Mouse (Mus musculus) kidney, embryonic 15.5 days (tissue): ENCODE results near the gene Nlrc3. TPM values are rescaled to one million over a fixed set of nuclear protein-coding genes. Genes with fewer than 3 reads are reported as not detected.
A peak's percentile ranks its signal among the peaks of the same experiment; 100 is the strongest.

Experiments used
- ATAC-seq: fragments of 200-750 bp; cut with Nextera tagmentation; replicated peaks from 2 replicates; pipeline ENCODE4 v1.8.0; 2017; ENCODE audit warnings: moderate TSS enrichment; ENCODE audit not compliant: low FRiP score
- H3K27ac ChIP-seq: fragments of 300-500 bp; sonication (generic); 2 replicates; pipeline ENCODE4 v1.5.1; 2015; ENCODE audit warnings: mild to moderate bottlenecking, inconsistent platforms
- H3K27me3 ChIP-seq: fragments of 300-500 bp; sonication (generic); 2 replicates; pipeline ENCODE4 v1.6.1; 2015; ENCODE audit warnings: inconsistent platforms
- H3K36me3 ChIP-seq: fragments of 300-500 bp; sonication (generic); 2 replicates; pipeline ENCODE4 v1.6.1; 2015; ENCODE audit warnings: inconsistent platforms
- H3K4me1 ChIP-seq: fragments of 300-500 bp; sonication (generic); 2 replicates; pipeline ENCODE4 v1.6.1; 2015; ENCODE audit warnings: inconsistent platforms
- H3K4me2 ChIP-seq: fragments of 300-500 bp; sonication (generic); 2 replicates; pipeline ENCODE4 v1.6.1; 2015; ENCODE audit warnings: moderate library complexity, mild to moderate bottlenecking, inconsistent platforms
- H3K4me3 ChIP-seq: fragments of 300-500 bp; sonication (generic); replicated peaks from 2 replicates; pipeline ENCODE4 v1.5.1; 2015; ENCODE audit warnings: mild to moderate bottlenecking, inconsistent platforms
- H3K9ac ChIP-seq: fragments of 300-500 bp; sonication (generic); 2 replicates; pipeline ENCODE4 v1.6.1; 2015; ENCODE audit warnings: mild to moderate bottlenecking, inconsistent platforms
- H3K9me3 ChIP-seq: fragments of 300-500 bp; sonication (generic); replicated peaks from 2 replicates; pipeline ENCODE4 v1.6.1; 2016; ENCODE audit warnings: inconsistent platforms
- WGBS: fragments of 180-500 bp; shearing (Covaris S2); methylation state at CpG from one replicate; pipeline ENCODE4 v1.1.7; 2015; ENCODE audit warnings: mixed read lengths; 5-methylcytosine and 5-hydroxymethylcytosine counted together
- microRNA-seq: library from miRNA; unstranded; fragments of <30 nt; microRNA quantifications from one replicate; pipeline ENCODE4, GENCODE M21; 2016
- polyA plus RNA-seq: library from polyadenylated mRNA; unstranded; fragments of >200 nt; fragmentation: Nextera tagmentation; extraction: Ambion mirVana; gene quantifications from 2 replicates; pipeline ENCODE4 v1.2.1, GENCODE M21; 2015

Gene Nlrc3
- polyA plus RNA-seq, 1 experiment from 2014 or later, result 2.3 TPM

DNA sequence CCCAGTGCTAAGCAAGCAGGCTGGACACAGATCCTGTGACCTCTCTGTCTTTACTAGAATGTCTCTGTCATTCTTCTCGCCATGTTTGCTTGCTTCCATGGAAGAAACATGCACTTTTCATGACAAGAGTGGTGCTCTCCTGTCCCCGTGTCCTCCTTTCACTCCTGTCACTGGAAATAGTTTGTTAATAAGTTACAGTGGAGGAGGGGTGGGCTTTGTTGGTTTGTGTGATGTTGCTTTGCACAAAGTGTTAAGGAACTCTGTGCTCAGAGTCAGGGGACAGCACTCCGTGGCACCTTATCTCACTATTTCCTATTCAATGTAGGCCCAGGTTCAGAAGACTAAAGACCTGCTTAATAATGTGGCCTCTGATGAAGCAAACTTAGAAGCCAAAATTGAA lies 52.9 kb downstream of the Nlrc3 start:
- H3K9me3 ChIP-seq, result no peaks in the 10 kb centered on the region
- WGBS, result 81% methylated on average over 3 of the region's 3 CpGs
- H3K27ac ChIP-seq, result no peak overlapping the region
- peaks cover 77% of the 10 kb centered on the region for H3K36me3 ChIP-seq
- H3K9ac ChIP-seq, result no peak overlapping the region
- H3K27me3 ChIP-seq, result no peaks in the 10 kb centered on the region
- no peak overlapping the region for H3K4me3 ChIP-seq
- no peaks in the 10 kb centered on the region for H3K4me1 ChIP-seq
- H3K4me2 ChIP-seq, result no peak overlapping the region
- ATAC-seq, result no peak

- Histone ChIP-seq H3K4me3 (no peak overlapping the region), H3K9ac (no peak overlapping the region), H3K4me1 (no peaks in the 10 kb centered on the region), H3K27me3 (no peaks in the 10 kb centered on the region), H3K4me2 (no peak overlapping the region), H3K9me3 (no peaks in the 10 kb centered on the region), H3K27ac (no peak overlapping the region), H3K36me3 (peaks cover 83% of the 10 kb centered on the region)
- WGBS, result 90% methylated on average over 2 of the region's 2 CpGs
- ATAC-seq, result no peak
Measured at GRCm38 (mm10) chr16:3920756-3921155, 55.7 kb downstream of the Nlrc3 start.

GRCm38 (mm10) chr16:3909118-3909517 lies 67.3 kb downstream of the Nlrc3 start:
- ATAC-seq, result no peak
- peak overlapping the region; percentile 81 for H3K27ac ChIP-seq
- WGBS, result 6% methylated on average over 20 of the region's 20 CpGs

GRCm38 (mm10) chr16:3908537-3909111 lies 67.8 kb downstream of the Nlrc3 start, which contains the start of the genes 1700037C18Rik and Cluap1:
1700037C18Rik (minus strand) TSS chr16:3908689.
Cluap1 (plus strand) TSS chr16:3908801.
- peaks cover 6% of the 10 kb centered on the region for H3K4me1 ChIP-seq
- H3K9ac ChIP-seq, result peak within 1 kb of the TSS; percentile 69
- peak within 1 kb of the TSS; percentile 81 for H3K27ac ChIP-seq
- peak within 1 kb of the TSS; percentile 72 for H3K4me3 ChIP-seq
- under 1% methylated on average over 33 of the region's 33 CpGs for WGBS
- peak within 1 kb of the TSS; percentile 82 for H3K4me2 ChIP-seq
- peak; percentile 99 for ATAC-seq
- no peaks in the 10 kb centered on the region for H3K9me3 ChIP-seq
- peaks cover 50% of the 10 kb centered on the region for H3K36me3 ChIP-seq
- H3K27me3 ChIP-seq, result no peaks in the 10 kb centered on the region

More at GRCm38 (mm10) chr16:3909118-3909517, 67.3 kb downstream of the Nlrc3 start:
- Histone ChIP-seq H3K9ac (peak overlapping the region; percentile 69), H3K36me3 (peaks cover 50% of the 10 kb centered on the region), H3K4me2 (peak overlapping the region; percentile 82), H3K27me3 (no peaks in the 10 kb centered on the region), H3K4me3 (peak overlapping the region; percentile 72), H3K4me1 (peaks cover 6% of the 10 kb centered on the region), H3K9me3 (no peaks in the 10 kb centered on the region)

DNA sequence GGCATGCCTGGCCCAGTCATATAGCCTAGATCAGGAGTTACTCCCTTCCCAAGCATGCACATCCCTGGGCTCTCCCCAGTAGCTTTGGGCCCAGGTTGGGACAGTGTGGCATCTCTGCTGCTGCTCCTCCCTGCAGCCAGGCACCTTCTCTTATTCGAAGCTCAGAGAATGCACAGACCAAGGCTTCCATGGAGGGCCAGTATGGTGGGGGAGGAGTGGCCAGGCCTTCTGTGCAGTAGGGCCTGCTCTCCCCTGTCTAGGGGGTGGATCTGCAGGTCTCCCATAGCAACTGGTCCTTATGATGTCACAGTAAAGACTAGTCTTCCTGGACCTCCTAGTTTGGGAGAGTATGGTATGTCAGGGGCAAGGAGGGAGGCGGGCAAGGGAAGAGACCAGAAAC lies 69.0 kb downstream of the Nlrc3 start:
- Histone ChIP-seq H3K36me3 (peaks cover 50% of the 10 kb centered on the region), H3K9me3 (no peaks in the 10 kb centered on the region), H3K27me3 (no peaks in the 10 kb centered on the region), H3K4me1 (peaks cover 6% of the 10 kb centered on the region), H3K4me3 (no peak overlapping the region), H3K27ac (no peak overlapping the region), H3K9ac (no peak overlapping the region), H3K4me2 (no peak overlapping the region)
- ATAC-seq, result no peak
- WGBS, result 74% methylated on average over 2 of the region's 2 CpGs

DNA sequence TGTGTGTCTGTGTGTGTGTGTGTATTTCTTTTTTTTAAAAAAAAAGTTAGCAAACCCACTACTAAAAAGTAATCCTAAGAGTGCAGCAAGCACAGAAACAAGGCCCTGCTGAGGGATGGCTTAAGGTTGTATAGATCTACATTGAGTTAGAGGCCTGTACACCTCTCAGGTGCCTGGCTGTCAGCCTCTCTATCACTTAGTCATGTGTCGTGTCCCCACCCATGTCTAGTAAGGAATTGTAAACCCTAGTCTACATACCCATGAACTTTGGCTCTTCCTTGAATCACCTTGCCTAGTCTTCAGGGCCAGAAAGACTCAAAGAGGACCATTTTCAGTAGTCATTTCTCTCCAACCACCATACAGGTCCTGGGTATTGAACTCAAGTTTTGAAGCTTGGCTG lies 79.9 kb downstream of the Nlrc3 start:
- Histone ChIP-seq H3K9ac (no peak overlapping the region), H3K9me3 (no peaks in the 10 kb centered on the region), H3K4me1 (0 out of 2 replicates have a peak, but pooled peaks cover 5% of the 10 kb centered on the region), H3K27ac (no peak overlapping the region), H3K4me2 (no peak overlapping the region), H3K27me3 (no peaks in the 10 kb centered on the region), H3K36me3 (peaks cover 56% of the 10 kb centered on the region), H3K4me3 (no peak overlapping the region)
- ATAC-seq, result no peak
- WGBS, result 90% methylated on average over 1 of the region's 1 CpGs

DNA sequence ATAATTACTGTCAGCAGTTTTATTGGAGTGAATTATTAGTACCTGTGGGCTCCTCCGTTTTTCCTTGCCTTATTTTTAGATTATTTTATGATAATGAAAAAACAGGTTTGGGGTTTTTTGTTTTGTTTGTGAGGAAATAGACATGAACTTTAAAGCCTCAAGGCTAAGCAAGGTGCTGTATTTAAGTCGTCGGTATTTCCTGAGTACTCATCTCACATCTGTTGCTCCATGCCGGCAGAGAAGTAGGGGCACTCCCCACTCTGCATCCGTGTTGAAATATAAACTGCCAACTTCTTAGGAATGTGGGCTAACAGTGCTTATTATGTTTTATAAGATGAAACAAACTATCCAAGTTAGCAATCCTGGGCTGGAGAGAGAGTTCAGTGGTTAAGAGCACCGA lies 80.4 kb downstream of the Nlrc3 start:
- Histone ChIP-seq H3K4me1 (0 out of 2 replicates have a peak, but pooled peaks cover 5% of the 10 kb centered on the region), H3K27ac (no peak overlapping the region), H3K4me2 (no peak overlapping the region), H3K27me3 (no peaks in the 10 kb centered on the region), H3K9ac (no peak overlapping the region), H3K4me3 (no peak overlapping the region), H3K36me3 (peaks cover 51% of the 10 kb centered on the region), H3K9me3 (no peaks in the 10 kb centered on the region)
- ATAC-seq, result no peak
- WGBS, result 77% methylated on average over 6 of the region's 6 CpGs

GRCm38 (mm10) chr16:3895173-3895792 lies 81.1 kb downstream of the Nlrc3 start:
- H3K27ac ChIP-seq, result peak overlapping the region; percentile 49
- no peak; the same call in 1 of the 2 replicates for ATAC-seq
- no peak overlapping the region for H3K9ac ChIP-seq
- peaks cover 43% of the 10 kb centered on the region for H3K36me3 ChIP-seq
- no peak overlapping the region for H3K4me2 ChIP-seq
- no peaks in the 10 kb centered on the region for H3K27me3 ChIP-seq
- 66% methylated on average over 9 of the region's 9 CpGs for WGBS
- H3K9me3 ChIP-seq, result no peaks in the 10 kb centered on the region
- no peak overlapping the region for H3K4me3 ChIP-seq
- 0 out of 2 replicates have a peak, but pooled peaks cover 5% of the 10 kb centered on the region for H3K4me1 ChIP-seq

Small RNA genes lying within 50 kb of the gene (microRNA-seq; reads per million reads assigned to microRNA genes)
- not detected for gene Gm23493

Other genes starting within 250 kb of the Nlrc3 start
- gene Zfp263, start 232.5 kb downstream of the Nlrc3 start, polyA plus RNA-seq, result 49.3 and 49.6 TPM in 2 replicates
- not detected in 2 replicates for gene Olfr15, start 145.8 kb downstream of the Nlrc3 start, polyA plus RNA-seq
- 1.4 and 1.7 TPM in 2 replicates for gene Zfp174, start 129.4 kb downstream of the Nlrc3 start, polyA plus RNA-seq
- 46.4 and 48.3 TPM in 2 replicates for gene Naa60, start 104.3 kb downstream of the Nlrc3 start, polyA plus RNA-seq
- gene Zfp597, start 92.1 kb downstream of the Nlrc3 start, polyA plus RNA-seq, result 5.4 and 6.1 TPM in 2 replicates
- gene Gm20695, start 92.0 kb downstream of the Nlrc3 start, polyA plus RNA-seq, result 2.5 and 2.6 TPM in 2 replicates
- 7.9 and 10.1 TPM in 2 replicates for gene 1700037C18Rik, start 67.9 kb downstream of the Nlrc3 start, polyA plus RNA-seq
- 26.3 and 29.9 TPM in 2 replicates for gene Cluap1, start 67.8 kb downstream of the Nlrc3 start, polyA plus RNA-seq
- 21.1 and 21.3 TPM in 2 replicates for gene Slx4, start 27.1 kb upstream of the Nlrc3 start, polyA plus RNA-seq
- gene Dnase1, start 60.3 kb upstream of the Nlrc3 start, polyA plus RNA-seq, result 6.3 and 6.5 TPM in 2 replicates
- 105 and 110 TPM in 2 replicates for gene Trap1, start 101.2 kb upstream of the Nlrc3 start, polyA plus RNA-seq
- gene Crebbp, start 237.4 kb upstream of the Nlrc3 start, polyA plus RNA-seq, result 34.1 and 35.1 TPM in 2 replicates